Mouse (Mus musculus) embryonic facial prominence, embryonic 13.5 days (tissue): ENCODE data around the gene Il21r. TPM values are rescaled to one million over a fixed set of nuclear protein-coding genes. Genes with fewer than 3 reads are reported as not detected.

Experiments used
- ATAC-seq: fragments of 200-750 bp; cut with Nextera tagmentation; 2 replicates; pipeline ENCODE4 v1.8.0; 2017; ENCODE audit warnings: low read depth; ENCODE audit not compliant: insufficient number of reproducible peaks, insufficient read depth, low FRiP score, low TSS enrichment
- H3K27ac ChIP-seq: fragments of 300-500 bp; sonication (generic); 2 replicates; pipeline ENCODE4 v1.5.1; 2015; ENCODE audit warnings: moderate library complexity, mild to moderate bottlenecking, inconsistent platforms
- H3K27me3 ChIP-seq: fragments of 300-500 bp; sonication (generic); 2 replicates; pipeline ENCODE4 v1.6.1; 2015; ENCODE audit warnings: mild to moderate bottlenecking, inconsistent platforms
- H3K36me3 ChIP-seq: fragments of 300-500 bp; sonication (generic); 2 replicates; pipeline ENCODE4 v1.6.1; 2015; ENCODE audit warnings: mild to moderate bottlenecking, inconsistent platforms
- H3K4me1 ChIP-seq: fragments of 300-500 bp; sonication (generic); 2 replicates; pipeline ENCODE4 v1.6.1; 2015; ENCODE audit warnings: inconsistent platforms
- H3K4me2 ChIP-seq: fragments of 300-500 bp; sonication (generic); 2 replicates; pipeline ENCODE4 v1.6.1; 2015; ENCODE audit warnings: moderate library complexity, mild to moderate bottlenecking, inconsistent platforms
- H3K4me3 ChIP-seq: fragments of 300-500 bp; sonication (generic); 2 replicates; pipeline ENCODE4 v1.5.1; 2015; ENCODE audit warnings: mild to moderate bottlenecking, inconsistent platforms
- H3K9ac ChIP-seq: fragments of 300-500 bp; sonication (generic); 2 replicates; pipeline ENCODE4 v1.6.1; 2015; ENCODE audit warnings: mild to moderate bottlenecking, inconsistent platforms
- H3K9me3 ChIP-seq: fragments of 300-500 bp; sonication (generic); 2 replicates; pipeline ENCODE4 v1.6.1; 2016; ENCODE audit warnings: inconsistent platforms
- WGBS: fragments of 180-500 bp; shearing (Covaris S2); methylation state at CpG from one replicate; pipeline ENCODE4 v1.1.7; 2015; ENCODE audit warnings: mixed read lengths; 5-methylcytosine and 5-hydroxymethylcytosine counted together
- polyA plus RNA-seq: library from polyadenylated mRNA; unstranded; fragments of >200 nt; fragmentation: Nextera tagmentation; extraction: Ambion mirVana; gene quantifications from 2 replicates; pipeline ENCODE4 v1.2.1, GENCODE M21; 2015

Gene Il21r
- polyA plus RNA-seq, 1 experiment from 2014 or later: 0.67 TPM

GRCm38 (mm10) chr7:125589896-125590295 is 13.3 kb upstream of the Il21r start:
- no peak for ATAC-seq
- 86% methylated on average over 7 of the region's 7 CpGs for WGBS

GRCm38 (mm10) chr7:125593831-125594230 is 9.4 kb upstream of the Il21r start:
- ATAC-seq: no peak
- no peak overlapping the region for H3K27ac ChIP-seq
- no peak overlapping the region for H3K9ac ChIP-seq
- H3K4me3 ChIP-seq: no peak overlapping the region
- H3K9me3 ChIP-seq: no peaks in the 10 kb centered on the region
- no peaks in the 10 kb centered on the region for H3K36me3 ChIP-seq
- H3K4me2 ChIP-seq: no peak overlapping the region
- 84% methylated on average over 4 of the region's 4 CpGs for WGBS
- no peaks in the 10 kb centered on the region for H3K27me3 ChIP-seq
- no peaks in the 10 kb centered on the region for H3K4me1 ChIP-seq

More at GRCm38 (mm10) chr7:125589896-125590295, 13.3 kb upstream of the Il21r start:
- no peaks in the 10 kb centered on the region for H3K9me3 ChIP-seq
- no peak overlapping the region for H3K4me2 ChIP-seq
- no peaks in the 10 kb centered on the region for H3K27me3 ChIP-seq
- H3K4me1 ChIP-seq: no peaks in the 10 kb centered on the region
- no peak overlapping the region for H3K27ac ChIP-seq
- no peaks in the 10 kb centered on the region for H3K36me3 ChIP-seq
- no peak overlapping the region for H3K4me3 ChIP-seq
- H3K9ac ChIP-seq: no peak overlapping the region

- no peak overlapping the region for H3K27ac ChIP-seq
- H3K4me1 ChIP-seq: no peaks in the 10 kb centered on the region
- H3K27me3 ChIP-seq: no peaks in the 10 kb centered on the region
- H3K9ac ChIP-seq: no peak overlapping the region
- no peak overlapping the region for H3K4me3 ChIP-seq
- ATAC-seq: no peak
- no peaks in the 10 kb centered on the region for H3K9me3 ChIP-seq
- no peaks in the 10 kb centered on the region for H3K36me3 ChIP-seq
- H3K4me2 ChIP-seq: no peak overlapping the region
- 63% methylated on average over 3 of the region's 3 CpGs for WGBS
Measured at GRCm38 (mm10) chr7:125596406-125596805, 6.8 kb upstream of the Il21r start.

- ATAC-seq: no peak
- WGBS: 79% methylated on average over 9 of the region's 9 CpGs
- no peak overlapping the region for H3K4me3 ChIP-seq
Measured at GRCm38 (mm10) chr7:125597083-125597482, 6.1 kb upstream of the Il21r start.

GRCm38 (mm10) chr7:125597516-125598347 is 5.5 kb upstream of the Il21r start:
- Histone ChIP-seq H3K27me3 (no peaks in the 10 kb centered on the region), H3K36me3 (no peaks in the 10 kb centered on the region), H3K9me3 (no peaks in the 10 kb centered on the region), H3K9ac (no peak overlapping the region), H3K4me3 (no peak overlapping the region), H3K4me1 (no peaks in the 10 kb centered on the region), H3K4me2 (no peak overlapping the region), H3K27ac (no peak overlapping the region)
- WGBS: 85% methylated on average over 11 of the region's 11 CpGs
- no peak for ATAC-seq

More at GRCm38 (mm10) chr7:125597083-125597482, 6.1 kb upstream of the Il21r start:
- H3K4me2 ChIP-seq: no peak overlapping the region
- H3K4me1 ChIP-seq: no peaks in the 10 kb centered on the region
- H3K9me3 ChIP-seq: no peaks in the 10 kb centered on the region
- no peak overlapping the region for H3K9ac ChIP-seq
- H3K36me3 ChIP-seq: no peaks in the 10 kb centered on the region
- no peak overlapping the region for H3K27ac ChIP-seq
- no peaks in the 10 kb centered on the region for H3K27me3 ChIP-seq

- H3K9ac ChIP-seq: no peak overlapping the region
- H3K36me3 ChIP-seq: no peaks in the 10 kb centered on the region
- 66% methylated on average over 4 of the region's 4 CpGs for WGBS
- H3K4me1 ChIP-seq: no peaks in the 10 kb centered on the region
- H3K9me3 ChIP-seq: no peaks in the 10 kb centered on the region
- no peak for ATAC-seq
- no peaks in the 10 kb centered on the region for H3K27me3 ChIP-seq
- H3K4me3 ChIP-seq: no peak overlapping the region
- H3K27ac ChIP-seq: no peak overlapping the region
- H3K4me2 ChIP-seq: no peak overlapping the region
Measured at GRCm38 (mm10) chr7:125599373-125599973, 3.8 kb upstream of the Il21r start.

GRCm38 (mm10) chr7:125600136-125600535 is 3.1 kb upstream of the Il21r start:
- WGBS: 66% methylated on average over 10 of the region's 10 CpGs
- Histone ChIP-seq H3K4me1 (no peaks in the 10 kb centered on the region), H3K27me3 (no peaks in the 10 kb centered on the region), H3K9me3 (no peaks in the 10 kb centered on the region), H3K27ac (no peak overlapping the region), H3K4me2 (no peak overlapping the region), H3K36me3 (no peaks in the 10 kb centered on the region), H3K4me3 (no peak overlapping the region), H3K9ac (no peak overlapping the region)
- no peak for ATAC-seq

- no peaks in the 10 kb centered on the region for H3K4me1 ChIP-seq
- no peak for ATAC-seq
- no peak overlapping the region for H3K4me3 ChIP-seq
- H3K27me3 ChIP-seq: no peaks in the 10 kb centered on the region
- 39% methylated on average over 6 of the region's 6 CpGs for WGBS
- H3K9me3 ChIP-seq: no peaks in the 10 kb centered on the region
- no peaks in the 10 kb centered on the region for H3K36me3 ChIP-seq
- no peak overlapping the region for H3K27ac ChIP-seq
- H3K9ac ChIP-seq: no peak overlapping the region
- no peak overlapping the region for H3K4me2 ChIP-seq
Measured at GRCm38 (mm10) chr7:125600612-125601279, 2.5 kb upstream of the Il21r start.

GRCm38 (mm10) chr7:125601280-125601670 is 2.0 kb upstream of the Il21r start:
- ATAC-seq: no peak
- Histone ChIP-seq H3K36me3 (no peaks in the 10 kb centered on the region), H3K4me1 (no peaks in the 10 kb centered on the region), H3K27me3 (no peaks in the 10 kb centered on the region), H3K9ac (no peak overlapping the region), H3K4me3 (no peak overlapping the region), H3K9me3 (no peaks in the 10 kb centered on the region), H3K4me2 (no peak overlapping the region), H3K27ac (no peak overlapping the region)
- 92% methylated on average over 6 of the region's 6 CpGs for WGBS

- no peak for ATAC-seq
- H3K36me3 ChIP-seq: no peaks in the 10 kb centered on the region
- H3K4me3 ChIP-seq: no peak overlapping the region
- no peaks in the 10 kb centered on the region for H3K27me3 ChIP-seq
- H3K4me2 ChIP-seq: no peak overlapping the region
- H3K4me1 ChIP-seq: no peaks in the 10 kb centered on the region
- 68% methylated on average over 11 of the region's 11 CpGs for WGBS
- H3K9me3 ChIP-seq: no peaks in the 10 kb centered on the region
- H3K9ac ChIP-seq: no peak overlapping the region
- H3K27ac ChIP-seq: no peak overlapping the region
Measured at GRCm38 (mm10) chr7:125601821-125602448, 1.3 kb upstream of the Il21r start.
